Mouse (Mus musculus): ENCODE measurements around the gene Rab7.

- TF ChIP-seq POLR2A (IDR thresholded peaks at IDR 0.05; ENCODE audit: low read depth, low read length) (no peak), CTCF (conservative IDR thresholded peaks at IDR 0.05; ENCODE audit: insufficient read depth, insufficient read length, low read depth, low read length) (peak; percentile 82)
These were observed 47.3 kb downstream of the Rab7 start for GRCm38 (mm10) chr6:87997706-87998265.

All from kidney, adult 2 months (tissue).